Mouse (Mus musculus) liver, embryonic 15.5 days (tissue): ENCODE data around the gene Cxcr6. TPM values are rescaled to one million over a fixed set of nuclear protein-coding genes. Genes with fewer than 3 reads are reported as not detected.

Experiments
- ATAC-seq: fragments of 200-750 bp; cut with Nextera tagmentation; 2 replicates; pipeline ENCODE4 v1.8.0; 2017; ENCODE audit warnings: moderate number of reproducible peaks, mild to moderate bottlenecking, moderate library complexity; ENCODE audit not compliant: insufficient read depth
- H3K27ac ChIP-seq: fragments of 300-500 bp; sonication (generic); replicated peaks from 2 replicates; pipeline ENCODE4 v1.5.1; 2015; ENCODE audit warnings: mild to moderate bottlenecking, inconsistent platforms
- H3K27me3 ChIP-seq: fragments of 300-500 bp; sonication (generic); 2 replicates; pipeline ENCODE4 v1.6.1; 2015; ENCODE audit warnings: mild to moderate bottlenecking, inconsistent platforms
- H3K36me3 ChIP-seq: fragments of 300-500 bp; sonication (generic); replicated peaks from 2 replicates; pipeline ENCODE4 v1.6.1; 2015; ENCODE audit warnings: moderate library complexity, mild to moderate bottlenecking, inconsistent platforms
- H3K4me1 ChIP-seq: fragments of 300-500 bp; sonication (generic); replicated peaks from 2 replicates; pipeline ENCODE4 v1.6.1; 2015; ENCODE audit warnings: inconsistent platforms
- H3K4me2 ChIP-seq: fragments of 300-500 bp; sonication (generic); 2 replicates; pipeline ENCODE4 v1.6.1; 2015; ENCODE audit warnings: moderate library complexity, mild to moderate bottlenecking, inconsistent platforms
- H3K4me3 ChIP-seq: fragments of 300-500 bp; sonication (generic); replicated peaks from 2 replicates; pipeline ENCODE4 v1.5.1; 2015; ENCODE audit warnings: mild to moderate bottlenecking, inconsistent platforms
- H3K9ac ChIP-seq: fragments of 300-500 bp; sonication (generic); 2 replicates; pipeline ENCODE4 v1.6.1; 2015; ENCODE audit warnings: moderate library complexity, mild to moderate bottlenecking, inconsistent platforms
- H3K9me3 ChIP-seq: fragments of 300-500 bp; sonication (generic); replicated peaks from 2 replicates; pipeline ENCODE4 v1.6.1; 2016; ENCODE audit warnings: inconsistent platforms
- WGBS: fragments of 180-500 bp; shearing (Covaris S2); methylation state at CpG from one replicate; pipeline ENCODE4 v1.1.7; 2015; ENCODE audit warnings: mixed read lengths; ENCODE audit not compliant: insufficient replicate concordance; 5-methylcytosine and 5-hydroxymethylcytosine counted together
- polyA plus RNA-seq: library from polyadenylated mRNA; unstranded; fragments of >200 nt; fragmentation: Nextera tagmentation; extraction: Ambion mirVana; gene quantifications from 2 replicates; pipeline ENCODE4 v1.2.1, GENCODE M21; 2015

Cxcr6 gene
- polyA plus RNA-seq, 1 experiment from 2014 or later: 0.22 TPM

GRCm38 (mm10) chr9:123851713-123852448, 45.6 kb downstream of the Cxcr6 start, which contains the start of gene Fyco1:
Fyco1 (minus strand) TSS chr9:123851899.
- WGBS: under 1% methylated on average over 47 of the region's 47 CpGs
- H3K4me1 ChIP-seq: peaks cover 30% of the 10 kb centered on the region
- peak within 1 kb of the TSS; percentile 95 for H3K9ac ChIP-seq
- peak within 1 kb of the TSS; percentile 95 for H3K4me3 ChIP-seq
- no peaks in the 10 kb centered on the region for H3K27me3 ChIP-seq
- peak; percentile 95 for ATAC-seq
- H3K36me3 ChIP-seq: no peaks in the 10 kb centered on the region
- H3K9me3 ChIP-seq: no peaks in the 10 kb centered on the region
- peak within 1 kb of the TSS; percentile 91 for H3K27ac ChIP-seq
- H3K4me2 ChIP-seq: peak within 1 kb of the TSS; percentile 89

DNA sequence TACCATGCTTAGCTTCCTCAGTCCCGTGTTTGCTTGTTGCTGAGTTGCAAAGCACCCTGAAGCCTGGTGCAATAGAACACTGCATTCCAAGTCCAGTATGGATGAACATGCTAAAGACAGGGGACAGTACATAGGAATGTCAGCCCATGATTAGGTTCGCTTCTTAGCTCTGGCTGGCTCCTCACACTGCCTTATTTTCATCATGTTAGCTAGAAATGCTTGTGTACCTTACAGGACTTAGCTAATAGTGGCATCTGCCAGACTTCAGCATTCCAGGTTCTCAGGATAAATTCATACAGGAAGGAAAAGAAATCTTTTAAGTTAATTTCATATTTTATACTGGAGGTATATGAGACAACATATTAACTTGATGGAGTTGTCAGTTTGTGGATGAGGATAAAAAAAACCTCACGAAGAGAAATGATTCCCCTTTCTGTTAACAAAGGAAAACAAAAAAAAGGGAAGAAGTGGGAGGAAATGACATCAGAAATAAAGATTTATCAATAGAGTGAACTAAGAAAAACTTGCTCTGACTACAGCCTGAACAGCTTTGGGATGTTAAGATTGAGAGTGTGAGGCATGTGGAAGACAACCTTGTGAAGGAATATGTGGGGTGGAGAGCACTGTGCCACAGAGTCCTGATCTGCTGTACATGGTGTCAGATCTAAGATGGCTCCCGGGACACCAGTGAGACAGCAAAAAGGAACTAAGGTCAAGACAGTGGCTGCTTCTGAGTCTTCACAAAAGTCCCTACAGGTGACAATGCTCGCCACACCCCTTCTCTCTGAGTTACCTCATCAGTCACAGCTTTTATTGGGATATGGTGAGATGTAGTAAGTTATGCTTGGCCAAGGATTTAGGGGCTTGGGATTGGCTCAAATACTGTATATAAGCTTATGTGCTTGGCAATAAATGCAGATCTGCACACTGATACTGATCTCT, 46.4 kb downstream of the Cxcr6 start:
- no peak for ATAC-seq
- H3K4me1 ChIP-seq: peaks cover 30% of the 10 kb centered on the region
- peak overlapping the region; percentile 64 for H3K4me2 ChIP-seq
- peak overlapping the region; percentile 10; the same call in 1 of the 2 replicates for H3K9ac ChIP-seq
- WGBS: 37% methylated on average over 5 of the region's 5 CpGs
- H3K4me3 ChIP-seq: peak overlapping the region; percentile 95
- H3K9me3 ChIP-seq: no peaks in the 10 kb centered on the region
- no peaks in the 10 kb centered on the region for H3K27me3 ChIP-seq
- no peaks in the 10 kb centered on the region for H3K36me3 ChIP-seq
- peak overlapping the region; percentile 52 for H3K27ac ChIP-seq

DNA sequence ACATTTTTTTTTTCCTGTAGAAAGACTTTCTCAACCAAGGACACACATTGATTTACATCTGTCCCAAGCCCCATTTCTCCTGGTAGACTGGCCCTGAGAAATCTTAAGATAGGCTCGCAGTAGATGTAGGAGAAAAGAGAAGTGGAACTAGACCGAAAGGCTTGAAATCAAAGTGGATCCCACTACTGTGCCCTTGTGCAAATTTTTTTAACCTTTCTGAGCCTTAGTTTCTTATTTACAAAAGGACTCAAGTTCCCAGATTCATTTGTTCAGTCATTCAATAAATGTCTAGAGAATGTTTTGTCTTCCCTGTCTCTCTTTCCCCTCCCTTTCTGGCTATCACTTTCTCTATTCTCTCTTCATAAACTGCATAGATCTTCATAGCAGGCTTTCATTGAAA, 50.6 kb downstream of the Cxcr6 start:
- Histone ChIP-seq H3K36me3 (no peaks in the 10 kb centered on the region), H3K9me3 (no peaks in the 10 kb centered on the region), H3K27ac (no peak overlapping the region), H3K4me2 (no peak overlapping the region), H3K27me3 (no peaks in the 10 kb centered on the region), H3K4me1 (peaks cover 4% of the 10 kb centered on the region), H3K4me3 (no peak overlapping the region), H3K9ac (no peak overlapping the region)
- 51% methylated on average over 2 of the region's 2 CpGs for WGBS
- no peak for ATAC-seq

Other genes starting within 250 kb of the Cxcr6 start
- gene Slc6a20b, start 173.9 kb upstream of the Cxcr6 start, polyA plus RNA-seq: 0.24 and 0.31 TPM in 2 replicates
- gene Ccr9, start 128.0 kb upstream of the Cxcr6 start, polyA plus RNA-seq: 0.16 and 0.26 TPM in 2 replicates
- gene Slc6a20a, start 127.6 kb upstream of the Cxcr6 start, polyA plus RNA-seq: 3.6 and 3.7 TPM in 2 replicates
- 16.4 and 17.4 TPM in 2 replicates for gene Lztfl1, start 88.8 kb upstream of the Cxcr6 start, polyA plus RNA-seq
- 3.8 and 4.0 TPM in 2 replicates for gene Fyco1, start 45.4 kb downstream of the Cxcr6 start, polyA plus RNA-seq
- 0.03 TPM in 1 of 2 replicates, not detected in the other for gene Xcr1, start 55.6 kb downstream of the Cxcr6 start, polyA plus RNA-seq
- gene Ccr1, start 162.2 kb downstream of the Cxcr6 start, polyA plus RNA-seq: 3.2 and 3.3 TPM in 2 replicates
- gene Ccr1l1, start 171.9 kb downstream of the Cxcr6 start, polyA plus RNA-seq: not detected in 2 replicates
- 0.16 and 0.18 TPM in 2 replicates for gene Ccr3, start 215.5 kb downstream of the Cxcr6 start, polyA plus RNA-seq